Mouse (Mus musculus): Measurements from ENCODE around the gene Chst8. TPM values are rescaled to one million over a fixed set of nuclear protein-coding genes. Genes with fewer than 3 reads are reported as not detected.
A peak's percentile ranks its signal among the peaks of the same experiment; 100 is the strongest.

Chst8 gene
- polyA plus RNA-seq, 1 experiment from 2014 or later: 9.7 TPM

DNA sequence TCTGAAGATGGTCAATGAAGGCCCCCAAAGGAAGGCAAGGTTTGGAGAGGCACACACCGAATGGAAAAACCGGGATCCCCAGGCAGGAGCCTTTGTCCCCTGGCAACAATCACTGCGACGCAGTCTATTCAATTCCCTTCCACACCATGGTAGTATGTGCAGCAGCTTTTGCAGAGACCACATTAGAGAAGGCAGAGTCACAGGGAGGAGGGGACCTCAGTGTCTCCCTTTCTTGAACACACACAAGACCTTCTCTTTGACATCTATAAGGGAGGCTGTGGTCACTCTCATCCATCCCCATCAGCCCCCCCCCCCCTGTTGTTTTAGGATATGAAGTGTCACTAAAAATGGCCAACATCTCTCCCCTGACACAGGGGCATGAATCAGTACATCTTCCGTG, 39.2 kb downstream of the Chst8 start:
- H3K4me2 ChIP-seq: peak overlapping the region; percentile 16; the same call in 1 of the 2 replicates
- 29% methylated on average over 5 of the region's 5 CpGs for WGBS
- peak overlapping the region; percentile 78 for H3K27ac ChIP-seq
- no peak overlapping the region for H3K9ac ChIP-seq
- H3K4me1 ChIP-seq: peaks cover 33% of the 10 kb centered on the region
- no peak overlapping the region for H3K4me3 ChIP-seq
- ATAC-seq: peak; percentile 22; the same call in 1 of the 2 replicates
- no peaks in the 10 kb centered on the region for H3K27me3 ChIP-seq
- no peaks in the 10 kb centered on the region for H3K9me3 ChIP-seq (replicated peaks)
- no peaks in the 10 kb centered on the region for H3K36me3 ChIP-seq (ENCODE audit: poor library complexity, severe bottlenecking)

- H3K9me3 ChIP-seq (replicated peaks): no peaks in the 10 kb centered on the region
- WGBS: 79% methylated on average over 8 of the region's 8 CpGs
- no peak overlapping the region for H3K9ac ChIP-seq
- H3K36me3 ChIP-seq (ENCODE audit: poor library complexity, severe bottlenecking): no peaks in the 10 kb centered on the region
- H3K4me2 ChIP-seq: no peak overlapping the region
- H3K27me3 ChIP-seq: no peaks in the 10 kb centered on the region
- no peak overlapping the region for H3K27ac ChIP-seq
- H3K4me3 ChIP-seq: no peak overlapping the region
- H3K4me1 ChIP-seq: peaks cover 25% of the 10 kb centered on the region
- ATAC-seq: no peak
These were observed 43.0 kb downstream of the Chst8 start for GRCm38 (mm10) chr7:34769531-34769930.

DNA sequence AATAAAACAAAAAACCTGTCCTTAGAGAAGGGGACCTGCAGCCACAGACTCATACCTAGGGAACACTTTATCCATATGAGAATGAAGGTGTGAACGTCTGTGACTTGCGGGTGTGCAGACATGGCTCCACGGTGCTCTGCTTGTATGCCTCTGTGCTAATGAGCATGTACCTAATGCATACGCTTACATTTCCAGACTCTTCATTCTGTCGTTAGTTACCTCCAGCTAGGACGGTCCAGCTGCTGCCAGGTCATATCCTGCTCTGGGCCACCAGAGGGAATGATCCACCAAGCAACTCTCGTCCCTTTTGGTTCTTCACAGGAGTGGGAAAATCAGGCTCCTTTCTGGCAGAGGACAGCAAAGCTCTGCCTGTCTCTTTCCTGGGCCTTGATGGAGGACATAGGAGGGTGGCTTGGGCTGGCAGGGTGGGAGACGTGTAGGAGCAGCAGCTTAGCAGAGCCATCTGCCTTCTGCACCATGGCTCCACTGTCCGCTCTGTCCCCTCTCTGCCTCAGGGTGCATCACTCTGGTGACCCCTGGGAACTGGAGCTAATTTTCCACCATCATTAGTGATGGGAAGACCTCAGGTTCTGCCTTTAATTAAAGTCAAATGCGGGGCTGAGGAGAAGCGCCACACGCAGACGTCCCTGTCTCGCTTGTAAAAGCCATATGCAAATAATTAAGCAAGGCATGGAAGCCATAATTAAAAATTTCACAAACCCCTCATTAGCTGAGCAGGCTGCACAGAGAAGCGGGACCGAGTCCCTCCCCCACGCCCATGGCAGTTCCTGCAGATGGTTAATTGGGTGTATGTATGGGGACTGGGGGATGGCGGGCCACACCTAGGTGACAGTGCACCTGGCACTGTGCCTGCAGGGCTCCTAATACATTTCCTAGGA, 48.0 kb downstream of the Chst8 start:
- peak overlapping the region; percentile 19; the same call in 1 of the 2 replicates for H3K4me2 ChIP-seq
- 38% methylated on average over 18 of the region's 18 CpGs for WGBS

DNA sequence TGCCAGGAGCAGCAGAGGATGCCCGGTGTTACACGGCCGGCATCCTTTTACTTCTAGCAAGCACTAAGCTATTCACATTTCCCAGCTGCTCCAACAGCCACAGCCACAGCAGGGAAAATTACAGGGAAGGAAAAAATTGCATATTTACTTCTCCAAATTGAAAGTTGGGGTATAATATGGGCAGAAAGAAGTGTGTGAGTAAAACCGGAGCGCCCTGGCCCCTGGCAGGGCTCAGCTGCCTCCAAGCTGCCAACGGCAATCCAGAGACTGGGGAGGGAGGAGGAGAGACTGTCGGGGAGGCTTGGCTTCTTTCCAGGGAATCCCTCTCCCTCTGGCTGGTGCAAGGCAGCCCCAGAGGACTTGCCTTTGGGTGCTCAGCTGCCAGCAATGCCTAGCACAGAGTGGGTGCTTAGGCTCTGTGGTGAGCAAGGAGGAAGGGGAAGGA, 53.1 kb downstream of the Chst8 start:
- Histone ChIP-seq H3K4me3 (no peak overlapping the region), H3K4me2 (peak overlapping the region; percentile 20; the same call in 1 of the 2 replicates), H3K27me3 (0 out of 2 replicates have a peak, but pooled peaks cover 3% of the 10 kb centered on the region), H3K27ac (peak overlapping the region; percentile 36), H3K4me1 (peaks cover 35% of the 10 kb centered on the region), H3K9ac (no peak overlapping the region), H3K9me3 (replicated peaks) (peaks cover 6% of the 10 kb centered on the region), H3K36me3 (ENCODE audit: poor library complexity, severe bottlenecking) (no peaks in the 10 kb centered on the region)
- 26% methylated on average over 7 of the region's 7 CpGs for WGBS
- peak; percentile 83 for ATAC-seq

More for the DNA sequence above, 48.0 kb downstream of the Chst8 start:
- no peaks in the 10 kb centered on the region for H3K9me3 ChIP-seq (replicated peaks)
- H3K9ac ChIP-seq: no peak overlapping the region
- peak overlapping the region; percentile 86 for H3K27ac ChIP-seq
- peaks cover 34% of the 10 kb centered on the region for H3K4me1 ChIP-seq
- no peak overlapping the region for H3K4me3 ChIP-seq
- ATAC-seq: peak; percentile 89
- H3K27me3 ChIP-seq: 0 out of 2 replicates have a peak, but pooled peaks cover 3% of the 10 kb centered on the region
- H3K36me3 ChIP-seq (ENCODE audit: poor library complexity, severe bottlenecking): no peaks in the 10 kb centered on the region

- no peak overlapping the region for H3K4me3 ChIP-seq
- peaks cover 6% of the 10 kb centered on the region for H3K9me3 ChIP-seq (replicated peaks)
- H3K4me2 ChIP-seq: no peak overlapping the region
- 71% methylated on average over 3 of the region's 3 CpGs for WGBS
- H3K27me3 ChIP-seq: 0 out of 2 replicates have a peak, but pooled peaks cover 3% of the 10 kb centered on the region
- H3K4me1 ChIP-seq: peaks cover 31% of the 10 kb centered on the region
- H3K36me3 ChIP-seq (ENCODE audit: poor library complexity, severe bottlenecking): no peaks in the 10 kb centered on the region
- H3K9ac ChIP-seq: no peak overlapping the region
- ATAC-seq: 0 out of 2 replicates have a peak, but pooled peaks have one; percentile 13
- H3K27ac ChIP-seq: no peak overlapping the region; the same call in 1 of the 2 replicates
These were observed 53.8 kb downstream of the Chst8 start for GRCm38 (mm10) chr7:34758721-34759120.

GRCm38 (mm10) chr7:34757513-34757912, 55.0 kb downstream of the Chst8 start:
- 86% methylated on average over 4 of the region's 4 CpGs for WGBS
- peaks cover 6% of the 10 kb centered on the region for H3K9me3 ChIP-seq (replicated peaks)
- ATAC-seq: no peak

DNA sequence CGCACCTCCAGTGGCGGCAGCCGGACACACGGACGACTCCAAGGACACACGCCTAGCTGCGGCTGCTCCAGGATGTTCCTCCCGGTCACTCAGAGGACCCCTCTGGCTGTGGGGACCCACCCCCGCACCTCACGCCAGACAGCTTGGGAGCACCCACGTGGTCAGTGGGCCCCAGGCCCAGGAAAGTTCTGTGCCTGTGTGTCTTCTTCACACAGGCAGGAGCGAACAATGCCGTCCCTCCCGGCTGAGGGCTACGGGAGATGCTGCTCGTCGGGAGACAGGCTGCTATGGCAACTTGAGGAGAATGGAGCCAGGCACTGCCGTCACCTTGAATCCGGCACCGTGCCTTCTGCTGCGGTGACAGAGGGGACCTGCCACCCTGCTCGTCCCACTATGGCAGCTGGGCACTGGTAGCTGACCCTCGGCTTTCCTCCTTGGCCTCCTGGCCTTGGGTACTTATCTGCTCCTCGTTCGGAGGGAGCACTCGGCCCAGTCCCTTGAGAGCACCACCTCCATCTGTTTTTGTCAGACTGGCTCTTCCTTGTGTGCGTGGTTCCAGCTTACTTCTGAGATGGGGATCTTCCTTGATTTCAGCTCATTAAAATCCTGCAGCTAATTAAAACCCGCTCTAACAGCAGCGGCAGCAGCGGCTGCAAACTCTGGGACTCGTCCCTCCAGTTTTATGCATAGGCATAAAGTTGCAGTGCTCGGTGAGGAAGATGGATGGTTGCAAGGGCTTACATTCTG, 59.2 kb downstream of the Chst8 start:
- H3K36me3 ChIP-seq (ENCODE audit: poor library complexity, severe bottlenecking): no peaks in the 10 kb centered on the region
- no peaks in the 10 kb centered on the region for H3K27me3 ChIP-seq
- 49% methylated on average over 32 of the region's 32 CpGs for WGBS
- no peak overlapping the region for H3K9ac ChIP-seq
- H3K4me3 ChIP-seq: no peak overlapping the region
- peak overlapping the region; percentile 40 for H3K4me2 ChIP-seq
- peaks cover 31% of the 10 kb centered on the region for H3K4me1 ChIP-seq
- peak; percentile 46 for ATAC-seq
- peak overlapping the region; percentile 66 for H3K27ac ChIP-seq
- H3K9me3 ChIP-seq (replicated peaks): peaks cover 6% of the 10 kb centered on the region

More at GRCm38 (mm10) chr7:34757513-34757912, 55.0 kb downstream of the Chst8 start:
- Histone ChIP-seq H3K9ac (no peak overlapping the region), H3K36me3 (ENCODE audit: poor library complexity, severe bottlenecking) (no peaks in the 10 kb centered on the region), H3K27me3 (0 out of 2 replicates have a peak, but pooled peaks cover 2% of the 10 kb centered on the region), H3K4me2 (no peak overlapping the region), H3K27ac (no peak overlapping the region), H3K4me3 (no peak overlapping the region), H3K4me1 (peaks cover 33% of the 10 kb centered on the region)

GRCm38 (mm10) chr7:34752151-34752762, 60.3 kb downstream of the Chst8 start:
- no peak for ATAC-seq
- H3K27me3 ChIP-seq: no peaks in the 10 kb centered on the region
- H3K4me1 ChIP-seq: peaks cover 28% of the 10 kb centered on the region
- peaks cover 3% of the 10 kb centered on the region for H3K9me3 ChIP-seq (replicated peaks)
- no peaks in the 10 kb centered on the region for H3K36me3 ChIP-seq (ENCODE audit: poor library complexity, severe bottlenecking)
- H3K4me2 ChIP-seq: no peak overlapping the region
- WGBS: 52% methylated on average over 10 of the region's 10 CpGs
- H3K9ac ChIP-seq: no peak overlapping the region
- H3K4me3 ChIP-seq: no peak overlapping the region
- H3K27ac ChIP-seq: no peak overlapping the region

- Histone ChIP-seq H3K4me2 (no peak overlapping the region), H3K4me1 (peaks cover 34% of the 10 kb centered on the region), H3K9me3 (replicated peaks) (no peaks in the 10 kb centered on the region), H3K4me3 (no peak overlapping the region), H3K36me3 (ENCODE audit: poor library complexity, severe bottlenecking) (no peaks in the 10 kb centered on the region), H3K9ac (no peak overlapping the region), H3K27me3 (no peaks in the 10 kb centered on the region), H3K27ac (no peak overlapping the region)
- 25% methylated on average over 7 of the region's 7 CpGs for WGBS
- ATAC-seq: no peak
These were observed 62.2 kb downstream of the Chst8 start for GRCm38 (mm10) chr7:34750350-34750749.

DNA sequence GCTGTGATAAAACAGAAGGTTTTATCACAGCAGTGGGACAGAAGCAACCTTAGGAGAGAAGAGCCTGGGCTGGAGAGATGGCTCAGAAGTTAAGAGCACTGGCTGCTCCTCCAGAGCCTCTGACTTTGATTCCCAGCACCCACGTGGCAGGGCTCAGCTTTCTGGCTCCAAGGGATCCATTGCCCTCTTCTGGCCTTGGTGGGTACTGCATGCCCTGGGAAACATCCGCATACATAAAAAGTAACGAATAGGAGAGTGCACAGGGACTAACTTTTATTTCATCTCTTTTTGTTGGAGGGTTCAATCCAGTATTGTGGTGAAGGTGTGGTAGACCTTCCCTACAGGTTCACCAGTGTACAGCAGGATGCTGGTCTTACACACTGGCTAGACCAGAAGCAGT, 62.8 kb downstream of the Chst8 start:
- 50% methylated on average over 3 of the region's 3 CpGs for WGBS
- no peak overlapping the region for H3K4me2 ChIP-seq
- no peak overlapping the region for H3K27ac ChIP-seq
- peaks cover 34% of the 10 kb centered on the region for H3K4me1 ChIP-seq
- H3K4me3 ChIP-seq: no peak overlapping the region
- H3K36me3 ChIP-seq (ENCODE audit: poor library complexity, severe bottlenecking): no peaks in the 10 kb centered on the region
- H3K9ac ChIP-seq: no peak overlapping the region
- no peak for ATAC-seq
- no peaks in the 10 kb centered on the region for H3K27me3 ChIP-seq
- H3K9me3 ChIP-seq (replicated peaks): no peaks in the 10 kb centered on the region

- H3K9ac ChIP-seq: no peak overlapping the region
- WGBS: 67% methylated on average over 4 of the region's 4 CpGs
- H3K27me3 ChIP-seq: no peaks in the 10 kb centered on the region
- H3K4me3 ChIP-seq: no peak overlapping the region
- H3K4me1 ChIP-seq: peaks cover 29% of the 10 kb centered on the region
- H3K36me3 ChIP-seq (ENCODE audit: poor library complexity, severe bottlenecking): no peaks in the 10 kb centered on the region
- ATAC-seq: no peak
- no peak overlapping the region for H3K4me2 ChIP-seq
- H3K27ac ChIP-seq: no peak overlapping the region
- H3K9me3 ChIP-seq (replicated peaks): no peaks in the 10 kb centered on the region
These were observed 64.0 kb downstream of the Chst8 start for GRCm38 (mm10) chr7:34748501-34748900.
